Mouse (Mus musculus): ENCODE results near the gene Notch3. TPM values are rescaled to one million over a fixed set of nuclear protein-coding genes. Genes with fewer than 3 reads are reported as not detected.
"Not testable (repeated sequence)": the region's sequence is repeated elsewhere in the genome, so short reads cannot be mapped to it uniquely, and the experiment has no call there.

Gene Notch3
- polyA plus RNA-seq, 1 experiment from 2014 or later: 7.4 TPM

GRCm38 (mm10) chr17:32110980-32111780 is 55.5 kb downstream of the Notch3 start:
- ATAC-seq (replicated peaks; ENCODE audit: low FRiP score, low read depth) (no peak), DNase-seq (ENCODE audit: low spot score) (no peak)
- Histone ChIP-seq H3K4me2 (ENCODE audit: low read length) (no peak overlapping the region), H3K9ac (ENCODE audit: low read depth, low read length) (no peak overlapping the region), H3K36me3 (ENCODE audit: insufficient read depth, low read length) (no peaks in the 10 kb centered on the region), H3K9me3 (replicated peaks; ENCODE audit: low read length) (no peaks in the 10 kb centered on the region), H3K27ac (no peak overlapping the region), H3K4me3 (replicated peaks; ENCODE audit: low read depth, low read length) (no peak overlapping the region), H3K27me3 (ENCODE audit: insufficient read depth, low read length) (no peaks in the 10 kb centered on the region), H3K4me1 (replicated peaks; ENCODE audit: insufficient read depth, low read length) (peaks cover 13% of the 10 kb centered on the region)
- WGBS: 75% methylated on average over 10 of the region's 10 CpGs
- TF ChIP-seq CTCF (IDR thresholded peaks at IDR 0.05; ENCODE audit: low read depth): no peak

- no peak overlapping the region for H3K4me2 ChIP-seq (ENCODE audit: low read length)
- no peak overlapping the region for H3K27ac ChIP-seq
- DNase-seq (ENCODE audit: low spot score): no peak
- peaks cover 13% of the 10 kb centered on the region for H3K4me1 ChIP-seq (replicated peaks; ENCODE audit: insufficient read depth, low read length)
- H3K9me3 ChIP-seq (replicated peaks; ENCODE audit: low read length): no peaks in the 10 kb centered on the region
- TF ChIP-seq CTCF (IDR thresholded peaks at IDR 0.05; ENCODE audit: low read depth): no peak
- H3K36me3 ChIP-seq (ENCODE audit: insufficient read depth, low read length): no peaks in the 10 kb centered on the region
- no peaks in the 10 kb centered on the region for H3K27me3 ChIP-seq (ENCODE audit: insufficient read depth, low read length)
- H3K9ac ChIP-seq (ENCODE audit: low read depth, low read length): no peak overlapping the region
- WGBS: 50% methylated on average over 2 of the region's 2 CpGs
- ATAC-seq (replicated peaks; ENCODE audit: low FRiP score, low read depth): no peak
- H3K4me3 ChIP-seq (replicated peaks; ENCODE audit: low read depth, low read length): no peak overlapping the region
Observed at GRCm38 (mm10) chr17:32110424-32110823, 56.2 kb downstream of the Notch3 start.

GRCm38 (mm10) chr17:32109201-32109940 is 57.3 kb downstream of the Notch3 start:
- WGBS: 73% methylated on average over 6 of the region's 6 CpGs
- DNase-seq (ENCODE audit: low spot score) (no peak), ATAC-seq (replicated peaks; ENCODE audit: low FRiP score, low read depth) (no peak)

GRCm38 (mm10) chr17:32108320-32109011 is 58.2 kb downstream of the Notch3 start:
- not testable (repeated sequence) for H3K27me3 ChIP-seq (ENCODE audit: insufficient read depth, low read length); H3K4me1 ChIP-seq (replicated peaks; ENCODE audit: insufficient read depth, low read length); H3K4me3 ChIP-seq (replicated peaks; ENCODE audit: low read depth, low read length); H3K9me3 ChIP-seq (replicated peaks; ENCODE audit: low read length); ATAC-seq (replicated peaks; ENCODE audit: low FRiP score, low read depth); H3K4me2 ChIP-seq (ENCODE audit: low read length); H3K9ac ChIP-seq (ENCODE audit: low read depth, low read length); H3K36me3 ChIP-seq (ENCODE audit: insufficient read depth, low read length)
- H3K27ac ChIP-seq: peak overlapping the region; percentile 42; the same call in 1 of the 2 replicates
- peak; percentile 49 for DNase-seq (ENCODE audit: low spot score)
- 54% methylated on average over 5 of the region's 5 CpGs for WGBS

More at GRCm38 (mm10) chr17:32109201-32109940, 57.3 kb downstream of the Notch3 start:
- no peak overlapping the region for H3K4me2 ChIP-seq (ENCODE audit: low read length)
- H3K4me1 ChIP-seq (replicated peaks; ENCODE audit: insufficient read depth, low read length): peaks cover 12% of the 10 kb centered on the region
- H3K9ac ChIP-seq (ENCODE audit: low read depth, low read length): no peak overlapping the region
- no peak overlapping the region for H3K27ac ChIP-seq
- H3K27me3 ChIP-seq (ENCODE audit: insufficient read depth, low read length): no peaks in the 10 kb centered on the region
- H3K9me3 ChIP-seq (replicated peaks; ENCODE audit: low read length): no peaks in the 10 kb centered on the region
- no peak overlapping the region for H3K4me3 ChIP-seq (replicated peaks; ENCODE audit: low read depth, low read length)
- no peaks in the 10 kb centered on the region for H3K36me3 ChIP-seq (ENCODE audit: insufficient read depth, low read length)
- TF ChIP-seq CTCF (IDR thresholded peaks at IDR 0.05; ENCODE audit: low read depth): no peak

GRCm38 (mm10) chr17:32107877-32108276 is 58.8 kb downstream of the Notch3 start:
- no peak for TF ChIP-seq CTCF (IDR thresholded peaks at IDR 0.05; ENCODE audit: low read depth)
- 46% methylated on average over 5 of the region's 5 CpGs for WGBS

GRCm38 (mm10) chr17:32106358-32106757 is 60.3 kb downstream of the Notch3 start:
- peak; percentile 31; the same call in 1 of the 2 replicates for TF ChIP-seq CTCF (IDR thresholded peaks at IDR 0.05; ENCODE audit: low read depth)
- Histone ChIP-seq H3K27me3 (ENCODE audit: insufficient read depth, low read length) (no peaks in the 10 kb centered on the region), H3K9ac (ENCODE audit: low read depth, low read length) (no peak overlapping the region), H3K4me3 (replicated peaks; ENCODE audit: low read depth, low read length) (no peak overlapping the region), H3K4me2 (ENCODE audit: low read length) (no peak overlapping the region), H3K36me3 (ENCODE audit: insufficient read depth, low read length) (no peaks in the 10 kb centered on the region), H3K27ac (peak overlapping the region; percentile 47; the same call in 1 of the 2 replicates), H3K9me3 (replicated peaks; ENCODE audit: low read length) (no peaks in the 10 kb centered on the region), H3K4me1 (replicated peaks; ENCODE audit: insufficient read depth, low read length) (no peaks in the 10 kb centered on the region)
- WGBS: 61% methylated on average over 2 of the region's 2 CpGs
- ATAC-seq (replicated peaks; ENCODE audit: low FRiP score, low read depth) (no peak), DNase-seq (ENCODE audit: low spot score) (peak; percentile 60)

More at GRCm38 (mm10) chr17:32107877-32108276, 58.8 kb downstream of the Notch3 start:
- H3K36me3 ChIP-seq (ENCODE audit: insufficient read depth, low read length): no peaks in the 10 kb centered on the region
- no peaks in the 10 kb centered on the region for H3K9me3 ChIP-seq (replicated peaks; ENCODE audit: low read length)
- no peak overlapping the region for H3K4me2 ChIP-seq (ENCODE audit: low read length)
- ATAC-seq (replicated peaks; ENCODE audit: low FRiP score, low read depth) (no peak), DNase-seq (ENCODE audit: low spot score) (no peak)
- no peak overlapping the region for H3K9ac ChIP-seq (ENCODE audit: low read depth, low read length)
- no peaks in the 10 kb centered on the region for H3K4me1 ChIP-seq (replicated peaks; ENCODE audit: insufficient read depth, low read length)
- H3K27ac ChIP-seq: no peak overlapping the region
- no peak overlapping the region for H3K4me3 ChIP-seq (replicated peaks; ENCODE audit: low read depth, low read length)
- H3K27me3 ChIP-seq (ENCODE audit: insufficient read depth, low read length): no peaks in the 10 kb centered on the region
